Mouse (Mus musculus): ENCODE results near the gene Chrnb1.

The Chrnb1 gene

DNA sequence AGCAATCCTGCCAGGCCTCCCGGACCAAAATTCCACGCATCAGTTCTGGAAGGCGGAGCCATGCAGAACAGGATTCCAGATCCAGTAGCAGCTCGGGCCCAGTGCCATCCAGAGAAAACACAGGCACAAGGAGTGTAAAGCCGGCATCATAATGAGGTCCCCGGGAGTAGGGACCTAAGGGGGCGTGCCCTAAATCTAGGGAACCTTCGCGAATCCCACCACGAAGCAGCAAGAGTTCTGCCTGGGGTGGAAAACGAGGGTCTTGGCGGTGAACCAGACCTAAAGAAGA lies 8.9 kb upstream of the Chrnb1 start:
- DNase-seq (ENCODE audit: low spot score): peak; percentile 53

- DNase-seq (ENCODE audit: low spot score): peak; percentile 89
These were observed 8.3 kb upstream of the Chrnb1 start for GRCm38 (mm10) chr11:69803786-69804651.

DNA sequence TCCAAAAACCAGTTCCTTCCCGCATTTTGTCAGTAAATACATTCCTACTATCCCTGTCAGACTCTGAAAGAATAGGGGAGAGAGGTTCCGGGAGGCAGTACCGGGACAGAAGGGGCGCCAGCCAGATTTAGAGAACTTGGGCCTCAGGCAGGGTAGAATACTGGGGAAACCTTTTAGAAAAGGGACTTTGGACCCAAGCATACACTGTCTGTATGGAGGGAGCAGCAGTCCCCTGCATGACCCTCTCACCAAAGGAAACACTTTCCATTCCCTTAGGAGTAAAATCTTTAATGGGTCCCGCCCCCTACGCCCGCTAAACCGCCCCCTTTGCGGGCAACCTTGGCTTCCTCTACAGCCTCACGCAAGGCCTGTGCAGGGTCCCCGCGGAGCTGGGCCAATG lies 7.6 kb upstream of the Chrnb1 start:
- no peak for DNase-seq (ENCODE audit: low spot score)

GRCm38 (mm10) chr11:69802648-69803105 lies 6.9 kb upstream of the Chrnb1 start:
- peak; percentile 75 for DNase-seq (ENCODE audit: low spot score)

- no peak for DNase-seq (ENCODE audit: low spot score)
These were observed 5.7 kb upstream of the Chrnb1 start, which contains the start of gene Fgf11 for GRCm38 (mm10) chr11:69801379-69801977. TSS of gene Fgf11 (minus strand) at chr11:69801857.

DNA sequence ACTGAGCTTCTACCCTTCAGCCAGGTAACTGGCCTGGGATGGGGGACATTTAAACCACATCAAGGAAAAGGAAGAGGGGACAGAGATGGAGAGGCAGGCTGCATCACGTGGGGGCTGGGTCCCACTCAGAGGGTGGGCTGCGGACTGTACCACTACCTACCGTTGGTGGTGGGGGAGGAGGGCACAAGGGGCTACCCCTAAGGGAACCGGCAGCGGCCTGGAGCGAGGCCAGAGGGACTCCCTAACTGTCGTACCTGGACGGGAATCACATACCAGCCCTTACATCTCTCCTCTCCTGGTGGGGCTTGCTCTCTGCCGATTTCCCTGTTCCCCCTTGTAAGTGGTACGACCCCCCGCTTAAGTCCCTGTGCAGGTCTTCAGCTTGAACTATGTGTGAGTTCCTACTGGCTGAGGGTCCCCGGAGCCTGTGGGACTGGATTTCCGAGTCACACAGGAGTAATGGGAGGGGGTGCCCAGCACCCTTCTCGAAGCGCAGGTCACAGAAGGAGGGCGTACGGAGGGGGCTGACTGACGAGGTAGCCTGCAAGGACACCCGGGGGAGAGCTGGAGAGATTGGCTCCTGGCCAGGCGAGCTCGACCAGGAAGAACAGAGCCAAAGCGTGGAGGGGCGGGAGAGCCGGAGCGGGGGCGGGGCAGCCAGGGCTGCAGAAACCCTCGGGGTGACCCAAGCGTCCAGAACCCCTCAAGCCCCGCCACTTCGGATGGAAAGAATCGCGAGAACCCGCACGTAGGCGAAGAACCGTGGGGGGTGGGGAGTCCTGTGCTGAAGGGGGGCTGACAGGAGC lies 4.9 kb upstream of the Chrnb1 start:
- DNase-seq (ENCODE audit: low spot score): peak; percentile 63

DNA sequence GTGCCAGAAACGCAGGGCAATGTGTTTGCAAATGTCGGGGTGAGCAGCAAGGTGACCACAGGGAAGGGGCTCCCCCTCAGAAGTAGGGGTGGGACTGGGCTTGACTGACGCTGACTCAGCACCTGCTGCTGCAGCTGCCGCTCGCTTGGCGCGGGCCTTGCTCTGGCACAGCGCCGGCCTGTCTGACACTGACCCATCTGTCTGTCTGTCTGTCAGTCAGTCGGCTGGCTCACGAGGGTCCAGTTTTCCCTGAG lies 4.3 kb upstream of the Chrnb1 start:
- DNase-seq (ENCODE audit: low spot score): peak; percentile 43

GRCm38 (mm10) chr11:69799394-69800137 lies 3.8 kb upstream of the Chrnb1 start:
- DNase-seq (ENCODE audit: low spot score): peak; percentile 45

- DNase-seq (ENCODE audit: low spot score): no peak
These were observed 2.2 kb upstream of the Chrnb1 start for GRCm38 (mm10) chr11:69797924-69798323.

- no peak for DNase-seq (ENCODE audit: low spot score)
These were observed 266 bp upstream of the Chrnb1 start for GRCm38 (mm10) chr11:69795983-69796435.

- DNase-seq (ENCODE audit: low spot score): no peak
These were observed 2.3 kb downstream of the Chrnb1 start for GRCm38 (mm10) chr11:69793429-69793828.

GRCm38 (mm10) chr11:69791420-69791819 lies 4.3 kb downstream of the Chrnb1 start:
- DNase-seq (ENCODE audit: low spot score): no peak

DNA sequence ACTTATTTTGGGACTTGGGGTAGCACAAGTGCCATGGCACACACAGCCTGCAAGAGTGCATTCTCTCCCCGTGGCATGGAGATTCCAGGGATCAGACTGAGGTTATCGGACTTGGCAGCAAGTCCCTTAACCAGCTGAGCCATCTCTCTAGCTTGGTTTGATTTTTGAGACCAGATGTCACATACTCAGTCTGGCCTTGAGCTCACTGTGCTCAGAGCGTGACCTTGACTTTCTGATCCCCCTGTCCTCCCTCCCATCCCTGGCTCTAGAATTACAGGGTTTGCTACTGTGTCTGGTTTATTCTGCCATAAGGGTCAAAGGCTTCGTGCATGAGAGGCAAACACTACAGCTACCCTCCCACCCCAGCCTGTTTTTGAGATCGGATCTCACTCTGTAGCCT lies 6.3 kb downstream of the Chrnb1 start:
- DNase-seq (ENCODE audit: low spot score): no peak

DNA sequence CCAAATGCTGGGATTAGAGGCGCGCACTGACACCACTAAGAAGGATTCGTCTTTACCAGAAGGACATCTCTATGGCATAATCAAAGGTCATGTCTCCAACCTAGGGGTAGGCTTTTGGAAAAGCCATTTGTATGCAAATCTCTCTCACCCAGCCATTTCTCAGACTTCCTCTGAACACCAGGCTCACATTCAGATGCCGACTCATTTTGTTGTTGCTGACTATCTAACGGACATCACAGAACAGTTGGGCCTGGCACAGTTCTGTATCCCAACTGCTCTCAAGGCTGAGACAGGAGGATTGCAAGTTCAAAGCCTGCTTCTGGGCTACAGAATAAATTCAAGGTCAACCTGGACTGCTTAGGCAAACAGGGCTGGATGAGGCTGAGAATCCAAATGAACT lies 8.4 kb downstream of the Chrnb1 start:
- DNase-seq (ENCODE audit: low spot score): no peak

DNA sequence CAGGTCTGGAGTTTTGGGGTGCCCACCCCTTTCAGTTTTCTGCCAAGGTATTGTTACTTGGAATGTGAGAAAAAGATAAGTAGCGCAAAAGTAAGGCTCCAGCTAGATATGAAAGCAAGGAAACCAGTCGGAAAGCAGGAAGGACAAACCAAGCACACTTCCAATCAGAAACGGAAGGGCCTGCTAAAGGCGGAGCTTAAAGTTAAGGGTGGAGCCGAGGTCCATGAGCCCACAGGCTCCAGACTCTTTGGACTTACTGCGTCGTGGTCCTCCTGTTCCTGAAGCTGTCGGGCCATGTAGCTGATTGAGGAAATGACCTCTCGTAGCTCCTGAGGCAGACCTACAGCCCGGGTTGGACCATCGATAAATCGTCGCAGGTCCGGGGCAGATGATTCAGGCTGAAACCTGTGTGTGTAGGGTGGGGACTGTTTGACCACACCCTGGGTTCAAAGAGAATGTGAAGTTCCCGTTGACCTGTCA lies 10.9 kb downstream of the Chrnb1 start:
- DNase-seq (ENCODE audit: low spot score): no peak

- no peak for DNase-seq (ENCODE audit: low spot score)
These were observed 13.9 kb downstream of the Chrnb1 start for GRCm38 (mm10) chr11:69781828-69782227.

- DNase-seq (ENCODE audit: low spot score): no peak
These were observed 16.8 kb downstream of the Chrnb1 start for GRCm38 (mm10) chr11:69778985-69779384.

DNA sequence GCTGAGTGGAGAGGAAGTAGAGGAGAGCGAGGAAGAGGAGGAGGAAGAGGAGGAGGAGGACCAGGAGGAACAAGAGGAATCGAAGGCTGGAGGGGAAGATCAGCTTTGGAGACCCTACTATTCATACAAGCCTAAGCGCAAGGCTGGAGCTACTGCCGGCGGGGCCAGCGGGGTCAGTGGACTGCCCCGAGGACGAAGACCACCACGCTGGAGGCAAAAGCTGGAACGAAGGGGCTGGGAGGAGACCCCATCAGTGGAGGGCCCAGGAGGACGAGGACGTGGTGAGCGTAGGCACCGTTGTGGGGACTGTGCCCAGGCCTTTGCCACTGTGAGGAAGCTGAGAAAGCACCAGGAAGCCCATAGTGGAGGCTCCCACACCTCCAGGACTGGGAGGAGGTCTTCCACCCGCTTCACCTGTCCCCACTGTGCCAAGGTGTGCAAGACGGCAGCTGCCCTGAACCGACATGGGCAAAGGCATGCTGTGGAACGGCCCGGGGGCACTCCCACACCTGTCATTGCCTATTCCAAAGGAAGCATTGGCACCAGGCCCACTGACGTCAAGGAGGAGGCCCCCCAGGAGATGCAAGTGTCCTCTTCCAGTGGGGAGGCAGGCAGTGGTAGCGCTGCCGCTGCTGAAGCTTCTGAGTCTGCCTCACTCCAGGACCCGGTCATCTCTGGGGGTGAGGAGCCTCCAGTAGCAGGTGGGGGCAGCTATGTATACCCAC lies 17.3 kb downstream of the Chrnb1 start:
- no peak for DNase-seq (ENCODE audit: low spot score)

DNA sequence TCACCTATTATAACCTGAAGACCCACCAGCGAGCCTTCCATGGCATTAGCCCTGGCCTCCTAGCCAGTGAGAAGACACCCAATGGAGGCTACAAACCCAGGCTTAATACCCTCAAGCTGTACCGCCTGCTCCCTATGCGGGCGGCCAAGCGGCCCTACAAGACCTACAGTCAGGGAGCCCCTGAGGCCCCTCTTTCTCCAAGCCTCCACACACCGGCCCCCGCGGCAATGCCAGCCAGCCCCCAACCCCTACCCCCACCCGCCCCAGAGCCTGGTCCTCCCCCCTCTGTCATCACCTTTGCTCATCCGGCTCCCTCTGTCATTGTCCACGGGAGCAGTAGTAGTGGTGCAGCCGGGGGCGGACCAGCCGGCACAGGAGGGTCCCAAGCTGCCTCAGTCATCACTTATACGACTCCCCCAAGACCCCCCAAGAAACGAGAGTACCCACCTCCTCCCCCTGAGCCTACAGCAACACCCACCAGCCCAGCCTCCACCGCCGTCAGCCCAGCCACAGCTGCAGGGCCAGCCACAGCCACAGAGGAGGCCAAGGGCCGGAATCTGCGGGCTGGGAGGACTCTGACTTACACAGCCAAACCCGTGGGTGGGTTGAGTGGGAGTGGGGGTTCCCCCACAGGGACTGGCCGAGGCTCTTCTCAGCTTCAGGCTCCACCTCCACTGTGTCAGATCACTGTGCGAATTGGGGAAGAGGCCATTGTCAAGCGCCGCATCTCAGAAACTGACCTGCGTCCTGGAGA lies 18.1 kb downstream of the Chrnb1 start:
- no peak for DNase-seq (ENCODE audit: low spot score)

- no peak for DNase-seq (ENCODE audit: low spot score)
These were observed 19.3 kb downstream of the Chrnb1 start for GRCm38 (mm10) chr11:69776488-69776887.

GRCm38 (mm10) chr11:69775716-69776115 lies 20.0 kb downstream of the Chrnb1 start:
- DNase-seq (ENCODE audit: low spot score): no peak
